Mouse (Mus musculus) gastrocnemius, postnatal 4 days (tissue): ENCODE data around the gene Fibcd1. TPM values are rescaled to one million over a fixed set of nuclear protein-coding genes. Genes with fewer than 3 reads are reported as not detected.
A peak's percentile ranks its signal among the peaks of the same experiment; 100 is the strongest.

ENCODE experiments used
- DNase-seq, 2 experiments: peaks; one replicate each; pipeline ENCODE4 v3.0.0; 2021 to 2022; ENCODE audit warnings: low spot score in 2 of 2, mixed read lengths in 2 of 2
- long read RNA-seq, 2 experiments: library from polyadenylated mRNA; stranded (forward); transcript quantifications; one replicate each; pipeline ENCODE4 v2.0.0; 2021
- total RNA-seq, 2 experiments: library from RNA; stranded (reverse); gene quantifications; 2 replicates each; pipeline ENCODE4 v1.2.3; 2021

Fibcd1 gene
- total RNA-seq = under 1 TPM in 1 of 2 experiments, not detected in 1; 0.05 TPM
- long read RNA-seq, experiment 1 = 0 reads
- long read RNA-seq, experiment 2 = 0 reads

GRCm38 (mm10) chr2:31845896-31846691, at the start of gene Fibcd1:
Gene Fibcd1, minus strand, starts transcription at chr2:31846005.
- no peak for DNase-seq

DNA sequence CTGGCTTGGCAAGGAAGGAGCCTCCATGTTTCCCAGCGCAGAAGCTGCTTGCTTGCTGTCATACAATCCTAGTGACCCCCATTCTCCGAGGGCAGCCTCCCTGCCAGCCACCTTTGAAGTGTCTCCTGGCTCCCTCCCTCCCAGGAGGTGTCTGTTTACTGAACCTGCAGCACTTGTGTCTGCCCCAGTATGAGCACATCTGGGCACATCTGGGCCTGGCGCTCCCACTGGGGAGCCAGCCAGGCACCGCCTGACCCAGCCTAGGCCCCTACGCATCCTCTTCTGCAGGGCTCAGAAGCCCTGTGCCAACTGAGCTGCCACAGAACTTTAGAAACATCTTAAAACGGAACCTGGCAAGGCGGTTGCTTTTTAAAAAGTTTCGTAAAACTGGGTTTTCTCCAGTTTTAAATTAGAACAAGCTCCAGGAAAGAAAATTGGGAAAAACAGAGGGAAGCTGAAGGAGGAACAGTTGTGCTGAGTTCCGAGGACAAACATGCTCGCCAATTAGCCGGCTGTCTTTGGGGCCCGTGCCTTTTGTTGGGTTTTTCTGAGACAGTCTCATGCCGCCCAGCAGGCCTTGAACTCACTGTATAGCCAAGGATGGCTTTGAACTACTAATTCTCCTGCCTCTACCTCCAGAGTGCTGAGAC, 48.5 kb upstream of the Fibcd1 start:
- DNase-seq = no peak

GRCm38 (mm10) chr2:31893110-31893669, 47.4 kb upstream of the Fibcd1 start:
- no peak for DNase-seq

DNA sequence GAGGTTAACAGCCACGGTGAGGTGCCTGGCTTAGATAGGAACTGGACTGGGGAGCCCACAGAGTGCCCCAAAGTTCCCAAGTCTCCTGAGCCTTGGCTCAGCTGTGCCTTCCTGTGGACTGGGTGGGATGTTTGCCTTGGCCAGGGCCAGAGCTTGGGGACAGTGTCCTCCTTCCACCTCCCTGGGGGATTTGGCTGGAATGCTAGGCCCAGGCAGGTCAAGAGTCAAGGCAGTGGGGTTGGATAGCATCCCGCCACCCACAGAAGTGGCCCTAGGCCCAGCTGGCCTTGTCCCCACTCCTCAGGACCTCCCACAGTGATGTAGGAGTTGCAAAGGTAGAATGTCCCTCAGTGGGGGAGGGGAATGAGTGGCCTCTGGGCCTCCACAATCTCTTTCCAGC, 45.4 kb upstream of the Fibcd1 start:
- DNase-seq = no peak

DNA sequence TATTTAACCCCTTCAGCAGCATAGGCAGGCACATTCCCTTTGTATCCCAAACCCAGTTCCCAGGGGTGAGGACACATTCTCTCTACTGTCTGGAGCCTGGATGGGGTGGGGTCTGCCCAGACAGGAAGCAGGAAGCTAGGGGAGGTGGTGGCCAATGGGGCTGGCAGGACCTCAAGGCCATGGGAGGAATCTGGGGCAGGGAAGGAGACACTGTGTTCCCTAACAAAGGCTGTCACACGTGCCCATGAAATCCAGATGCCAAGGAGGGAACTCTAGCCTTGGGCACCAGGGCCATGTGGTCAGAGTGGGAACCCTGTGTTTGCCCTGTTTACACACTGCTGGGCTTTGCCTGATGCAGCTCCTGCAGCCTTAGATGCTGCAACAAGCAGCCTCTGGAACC, 43.1 kb upstream of the Fibcd1 start:
- no peak for DNase-seq

GRCm38 (mm10) chr2:31887030-31887429, 41.2 kb upstream of the Fibcd1 start, which contains the start of gene Lamc3:
Gene Lamc3, plus strand, starts transcription at chr2:31887291.
- peak in 1 of 2 experiments; percentile 52 for DNase-seq

- DNase-seq = no peak
Observed at GRCm38 (mm10) chr2:31884806-31885205, 39.0 kb upstream of the Fibcd1 start.

- no peak for DNase-seq
Observed at GRCm38 (mm10) chr2:31883061-31883460, 37.3 kb upstream of the Fibcd1 start.

DNA sequence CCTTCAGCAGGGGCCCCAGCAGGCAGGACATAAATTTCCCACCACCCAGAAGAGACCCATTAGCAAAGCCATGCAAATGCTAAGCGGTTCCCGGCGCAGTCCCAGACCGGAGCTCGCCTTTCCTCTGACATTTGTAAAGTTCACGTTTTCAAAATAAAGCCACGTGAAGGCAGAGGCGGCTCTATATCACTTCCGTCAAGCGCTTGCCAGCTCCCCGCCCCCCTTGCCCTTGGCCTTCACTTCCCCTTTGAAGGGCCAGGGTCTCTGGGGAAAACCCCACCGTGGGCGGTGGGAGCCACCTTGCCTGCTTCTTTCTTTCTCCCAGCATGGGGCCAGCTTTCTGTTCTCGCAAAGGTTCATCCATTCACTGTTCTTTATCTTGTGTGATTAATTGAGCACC, 35.1 kb upstream of the Fibcd1 start:
- no peak for DNase-seq

GRCm38 (mm10) chr2:31878610-31879009, 32.8 kb upstream of the Fibcd1 start:
- DNase-seq = no peak

DNA sequence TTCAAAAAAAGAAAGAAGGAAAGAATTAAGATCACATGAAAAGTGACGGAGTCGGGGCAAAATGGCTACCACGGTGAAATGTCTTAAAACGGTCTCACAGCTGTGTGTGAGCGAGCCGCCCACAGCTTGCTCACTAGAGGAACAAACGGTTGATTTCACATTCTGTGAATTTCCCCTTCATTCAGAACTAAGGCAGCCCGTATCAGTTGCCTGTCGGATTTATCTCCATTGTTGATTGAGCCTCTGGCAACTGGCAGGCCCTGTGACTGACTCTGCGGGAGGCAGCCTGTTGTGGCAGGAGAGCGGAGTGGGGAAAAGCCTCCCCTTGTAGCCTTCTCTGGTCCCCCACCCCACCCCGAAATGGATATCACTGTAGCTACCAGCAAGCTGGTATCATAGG, 30.6 kb upstream of the Fibcd1 start:
- no peak for DNase-seq

- DNase-seq = no peak
Observed at GRCm38 (mm10) chr2:31874290-31874855, 28.6 kb upstream of the Fibcd1 start.

DNA sequence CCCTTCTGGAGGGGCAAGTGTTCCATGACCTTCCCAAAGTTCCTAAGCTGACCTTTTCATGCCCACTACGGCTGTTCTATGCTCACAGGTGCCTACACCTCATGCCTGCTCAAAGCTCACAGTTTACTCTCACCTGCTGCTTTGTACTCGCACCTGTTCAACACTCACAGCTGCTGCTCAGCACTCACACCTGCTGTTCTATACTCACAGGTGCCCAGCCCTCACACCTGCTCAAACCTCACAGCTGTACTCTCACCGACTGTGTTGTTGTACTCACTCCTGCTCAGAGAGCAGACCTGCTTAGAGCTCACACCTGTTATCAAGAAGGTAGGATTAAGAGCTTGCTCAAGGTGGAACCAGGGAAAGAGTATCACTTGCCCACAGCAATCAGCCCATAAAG, 24.9 kb upstream of the Fibcd1 start:
- no peak for DNase-seq

- DNase-seq = no peak
Observed at GRCm38 (mm10) chr2:31869692-31870091, 23.9 kb upstream of the Fibcd1 start.

DNA sequence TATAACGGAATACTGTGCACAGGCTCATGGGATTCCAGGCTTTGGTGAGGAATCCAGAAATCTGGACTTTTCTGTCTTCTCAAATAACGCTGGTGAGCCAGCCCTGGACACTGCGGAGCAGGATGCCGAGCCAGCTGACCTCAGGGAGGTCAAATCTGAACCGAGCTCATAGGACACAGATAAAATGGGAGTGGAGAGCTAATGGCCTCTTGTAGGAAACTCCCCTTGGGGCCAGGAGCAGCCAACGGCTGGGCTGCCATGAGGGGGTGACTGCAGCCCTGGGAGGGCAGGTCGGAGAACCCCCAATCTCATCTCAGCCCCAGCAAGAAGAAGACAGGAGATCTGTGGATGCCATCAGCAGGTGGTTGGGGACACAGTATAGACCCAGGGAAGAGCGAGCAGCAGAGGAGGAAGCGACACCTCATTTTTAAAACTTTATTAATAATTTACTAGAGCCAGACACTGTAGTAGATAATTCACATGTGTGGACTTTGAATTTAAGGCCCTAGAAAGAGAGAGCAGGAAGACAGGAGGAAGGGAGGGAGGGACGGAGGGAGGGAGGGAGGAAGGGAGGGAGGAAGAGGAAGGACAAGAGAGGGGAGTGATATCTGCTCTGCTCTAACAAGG, 22.8 kb upstream of the Fibcd1 start:
- DNase-seq = no peak

- no peak for DNase-seq
Observed at GRCm38 (mm10) chr2:31867773-31868537, 22.1 kb upstream of the Fibcd1 start.

DNA sequence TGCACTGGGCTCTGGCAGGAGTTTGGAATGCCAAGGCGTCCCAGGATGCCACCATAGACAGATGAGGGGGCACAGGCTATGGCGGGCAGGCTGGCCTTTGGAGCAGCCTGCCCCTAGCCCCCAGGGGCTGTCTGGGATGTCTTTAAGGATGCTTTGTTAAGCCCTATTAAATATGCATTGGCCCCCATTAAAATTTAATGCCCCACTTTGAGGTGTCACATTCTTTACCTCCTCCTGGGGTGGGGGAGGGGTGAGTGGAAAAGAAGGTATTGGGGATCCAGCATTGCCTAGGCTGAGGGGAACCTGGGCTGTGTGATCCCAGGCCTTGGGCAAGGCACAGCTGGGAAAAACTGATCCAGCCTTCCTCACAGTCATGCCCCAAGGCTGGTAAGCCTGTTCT, 20.0 kb upstream of the Fibcd1 start:
- no peak for DNase-seq

DNA sequence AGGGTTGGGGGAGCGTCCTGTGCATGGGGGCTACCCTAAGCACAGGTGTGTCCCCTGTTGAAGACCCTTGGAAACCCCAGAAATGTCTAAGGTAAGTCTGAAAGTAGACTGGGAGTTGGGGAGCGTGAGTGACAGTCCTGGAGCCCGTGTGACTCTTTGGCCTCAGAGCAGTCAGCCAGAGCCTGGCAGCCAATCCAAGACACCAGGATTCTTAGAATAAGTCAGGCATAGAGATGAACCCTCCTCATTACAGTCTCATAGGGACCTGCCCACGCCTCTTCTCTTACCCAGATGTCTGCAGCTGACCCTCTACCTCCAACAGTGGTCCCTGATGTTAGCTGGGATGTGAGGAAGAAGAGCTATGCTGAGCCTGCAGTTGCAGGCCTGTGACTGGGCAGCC, 19.5 kb upstream of the Fibcd1 start:
- DNase-seq = no peak

DNA sequence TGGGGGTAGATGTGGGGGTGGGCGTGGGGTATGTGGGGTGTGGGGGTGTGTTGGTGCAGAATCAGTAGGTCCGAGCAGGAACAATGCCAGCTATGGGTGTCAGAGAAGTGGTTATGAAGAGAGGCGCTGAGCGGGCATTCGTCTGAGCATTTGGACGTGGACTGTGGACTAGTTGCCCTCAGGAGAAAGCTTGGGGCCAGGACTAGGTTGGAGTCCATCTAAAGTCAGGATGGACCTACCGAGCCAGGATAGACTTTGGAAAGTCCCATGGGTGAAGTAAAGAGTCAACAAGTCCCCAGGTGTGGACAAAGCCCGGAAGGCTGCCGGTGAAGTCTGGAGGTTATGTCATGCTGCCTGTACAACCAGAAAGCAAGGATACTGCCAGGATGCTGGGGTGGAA, 19.1 kb upstream of the Fibcd1 start:
- DNase-seq = no peak

GRCm38 (mm10) chr2:31863766-31864165, 18.0 kb upstream of the Fibcd1 start:
- no peak for DNase-seq

DNA sequence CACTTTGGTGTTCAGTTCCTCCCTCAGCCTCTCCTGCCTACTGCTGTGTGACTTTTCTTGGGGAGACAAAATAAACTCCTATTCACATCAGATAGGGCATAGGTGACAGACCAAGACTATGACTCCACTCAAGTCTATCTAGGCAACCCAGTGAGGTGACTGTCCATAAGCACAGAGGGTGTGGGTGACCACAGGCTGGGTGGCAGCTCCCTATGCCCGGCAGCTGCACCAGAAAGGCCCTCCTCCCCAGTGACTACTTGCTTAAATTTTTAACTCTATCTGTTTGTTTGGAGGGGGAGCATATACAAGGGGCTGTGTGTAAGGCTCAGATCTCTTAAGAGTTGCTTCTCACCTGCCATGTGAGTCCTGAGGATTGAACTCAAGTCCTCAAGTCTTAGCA, 17.1 kb upstream of the Fibcd1 start:
- no peak for DNase-seq
